Mouse (Mus musculus) adrenal gland, adult (tissue): ENCODE results near the gene Slit2.

Experiments used
- DNase-seq, 2 experiments: peaks; one replicate each; pipeline ENCODE4 v3.0.0; 2022 to 2023; ENCODE audit warnings: low spot score in 1 of 2; ENCODE audit not compliant: inconsistent age in 2 of 2

Gene Slit2

DNA sequence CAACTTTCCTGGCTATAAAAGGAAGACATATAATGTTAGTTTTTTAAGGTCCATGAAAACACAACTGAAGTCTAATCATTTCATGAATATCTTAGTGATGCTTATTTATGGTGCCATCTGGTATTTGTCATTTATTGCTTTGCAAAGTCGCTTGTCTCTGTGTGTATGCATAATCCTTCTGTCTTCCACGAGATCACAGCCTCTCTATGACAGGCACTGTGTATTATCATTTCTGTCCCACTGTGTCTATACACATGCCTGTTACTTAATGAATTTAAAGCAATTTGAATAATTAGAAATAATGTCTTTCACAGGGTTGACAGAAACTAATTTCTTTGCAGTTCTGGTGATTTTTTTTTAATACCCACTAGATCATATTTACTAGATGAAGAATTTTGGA lies 242.6 kb downstream of the Slit2 start:
- DNase-seq, result no peak

DNA sequence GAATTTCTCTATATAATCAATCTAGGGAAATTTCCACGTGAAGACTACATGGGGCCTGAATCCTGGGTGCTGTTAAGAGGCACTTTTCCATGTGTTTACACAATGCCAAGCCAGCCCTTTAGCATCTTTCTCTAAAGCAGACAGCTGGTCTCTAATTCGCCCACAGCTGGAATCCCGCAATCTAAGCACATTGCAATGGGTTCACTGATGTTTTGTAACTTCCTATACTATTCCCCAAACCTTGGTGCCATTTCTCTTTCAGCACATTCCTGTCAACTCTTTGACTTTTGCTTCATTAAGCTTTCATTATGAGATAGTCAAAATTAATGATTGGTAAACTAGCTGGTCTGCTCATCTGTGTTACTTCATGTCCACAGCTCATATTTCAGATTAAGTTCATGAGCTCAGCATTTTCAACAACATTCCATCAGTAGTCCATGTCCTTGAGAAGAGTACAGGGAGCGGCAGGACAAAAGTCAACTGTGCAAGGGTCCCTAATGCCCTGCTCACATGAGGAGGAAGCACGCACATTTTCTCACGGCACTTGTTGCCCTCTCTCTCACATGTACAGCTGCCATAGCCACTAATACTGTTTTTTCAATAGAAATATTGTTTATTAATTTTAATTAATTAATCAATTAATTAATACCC lies 247.6 kb downstream of the Slit2 start:
- DNase-seq, result no peak

DNA sequence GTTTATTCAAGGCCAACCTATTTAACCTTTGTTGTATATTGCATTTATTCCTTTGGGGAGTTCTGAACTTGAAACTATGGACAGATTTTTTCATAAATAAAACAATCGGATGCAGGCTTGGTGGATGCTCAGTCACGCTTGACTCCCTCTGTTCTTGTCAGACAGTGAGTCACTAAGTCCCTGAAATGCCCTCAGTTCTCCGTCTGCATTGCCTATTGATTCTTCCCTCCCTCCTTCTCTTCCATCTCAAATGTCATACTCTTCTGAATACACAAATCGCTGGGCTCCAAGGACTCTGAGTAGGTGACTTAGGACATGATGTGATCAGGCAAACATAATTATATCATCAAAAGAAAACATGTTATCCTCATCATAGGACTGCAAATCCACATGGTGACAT lies 251.8 kb downstream of the Slit2 start:
- DNase-seq, result no peak

DNA sequence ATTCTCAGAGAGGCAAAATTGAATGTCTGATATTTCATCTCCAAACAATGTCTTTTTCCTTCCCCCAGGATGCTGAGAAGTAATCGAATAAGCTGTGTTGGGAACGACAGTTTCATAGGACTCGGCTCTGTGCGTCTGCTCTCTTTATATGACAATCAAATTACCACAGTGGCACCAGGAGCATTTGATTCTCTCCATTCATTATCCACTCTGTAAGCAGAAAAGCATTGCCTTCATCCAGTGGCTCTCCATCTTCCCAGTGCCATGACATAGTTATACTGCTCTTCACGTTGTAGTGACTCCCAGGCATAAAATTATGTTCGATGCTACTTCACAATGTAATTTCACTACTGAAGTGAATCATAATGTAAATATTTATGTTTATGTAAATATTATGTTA lies 252.3 kb downstream of the Slit2 start:
- DNase-seq, result no peak

DNA sequence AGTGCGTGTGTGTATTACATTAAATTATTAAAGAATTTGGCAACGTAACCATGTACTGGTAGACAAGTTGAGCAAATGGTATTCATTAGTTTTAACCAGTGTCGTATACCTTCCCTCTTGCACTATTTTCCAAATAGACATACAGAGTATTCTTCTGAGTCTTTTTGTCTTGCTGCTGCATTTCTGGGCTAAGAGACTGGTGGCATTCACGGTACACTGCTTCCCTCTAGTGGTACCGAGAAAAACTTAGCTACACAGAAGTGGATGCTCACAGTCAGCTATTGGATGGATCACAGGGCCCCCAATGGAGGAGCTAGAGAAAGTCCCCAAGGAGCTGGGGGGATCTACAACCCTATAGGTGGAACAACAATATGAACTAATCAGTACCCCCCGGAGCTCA lies 257.8 kb downstream of the Slit2 start:
- DNase-seq, result peak; percentile 17 to 74

DNA sequence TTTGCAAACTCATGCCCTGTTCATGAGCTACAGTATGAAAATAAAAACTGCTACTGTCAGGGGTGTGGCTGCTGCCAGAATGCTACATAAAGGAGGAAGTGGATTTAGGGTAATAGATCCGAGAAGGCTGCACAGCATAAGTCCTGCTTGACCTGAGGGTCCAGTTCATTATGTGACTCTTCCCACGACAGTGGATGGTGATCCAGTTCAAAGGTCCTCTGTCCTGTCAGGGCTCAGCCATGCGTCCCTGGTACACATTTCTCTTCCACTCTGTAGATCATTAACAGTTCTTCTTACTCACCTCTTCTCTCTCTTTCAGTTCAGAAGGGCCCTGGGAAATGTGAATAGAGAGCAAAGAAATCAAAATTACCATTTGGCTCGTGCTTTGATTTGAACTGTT lies 265.4 kb downstream of the Slit2 start:
- DNase-seq, result no peak

DNA sequence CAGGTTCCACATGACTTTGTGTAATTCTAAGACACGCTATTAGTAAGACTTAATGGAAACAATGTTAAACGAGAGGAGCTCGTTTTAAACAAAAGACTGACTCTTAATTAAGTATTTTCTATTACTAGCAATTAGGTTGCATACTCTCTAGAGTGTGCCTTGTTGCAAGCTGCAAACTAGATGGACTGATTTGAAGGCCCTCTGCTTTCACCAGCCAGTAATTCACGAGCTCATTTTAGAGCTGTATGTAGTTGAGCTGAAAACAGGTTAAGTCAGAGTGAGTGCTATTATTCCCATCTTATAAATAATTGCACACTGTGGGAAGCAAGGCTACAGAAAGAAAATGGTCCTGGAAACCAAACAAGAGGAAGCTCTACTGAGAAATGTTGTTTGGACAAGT lies 294.6 kb downstream of the Slit2 start:
- DNase-seq, result no peak

DNA sequence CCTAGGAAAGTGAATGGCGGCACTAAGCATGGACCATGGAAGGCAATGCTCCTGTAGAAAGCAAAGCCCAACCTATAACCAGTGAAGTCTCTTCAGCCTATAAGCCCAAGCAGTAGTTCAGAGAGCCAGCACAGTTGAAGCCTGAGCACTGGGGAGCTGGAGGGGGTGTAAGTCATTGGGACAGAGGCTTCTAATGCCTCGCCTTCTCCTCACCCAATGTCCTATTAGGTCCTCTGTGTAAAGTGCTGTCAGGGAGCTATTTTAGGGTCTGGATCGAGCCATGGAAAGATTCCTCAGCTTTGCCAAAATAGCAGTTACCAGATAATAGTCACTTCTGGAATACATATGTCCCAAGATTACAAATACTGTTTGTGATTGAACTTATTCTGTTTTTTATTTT lies 318.2 kb downstream of the Slit2 start:
- no peak for DNase-seq

DNA sequence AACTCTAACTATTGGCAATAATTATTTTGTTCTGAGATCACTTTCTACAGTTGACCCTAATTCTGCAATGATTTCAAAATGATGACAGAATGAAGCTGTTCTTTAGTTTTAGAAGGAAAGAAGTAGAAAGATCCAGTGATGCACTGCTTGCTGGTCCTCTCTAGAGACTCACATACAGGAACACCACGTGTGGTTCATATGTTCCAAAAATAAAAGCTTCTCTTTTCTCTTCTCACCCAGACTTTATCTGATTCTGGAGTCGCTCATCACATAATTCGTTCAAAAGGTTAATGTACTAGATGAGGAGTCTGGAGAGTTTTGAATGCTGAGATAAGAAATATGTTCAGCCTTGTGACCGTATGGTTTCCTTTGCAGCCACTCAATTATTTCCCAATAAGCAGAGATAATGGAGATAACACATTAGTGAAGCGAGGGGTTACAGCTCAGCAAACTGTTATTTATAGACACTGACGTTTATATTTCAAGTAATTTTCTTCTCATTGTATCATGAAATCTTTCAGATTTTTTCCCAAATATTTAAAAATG lies 332.2 kb downstream of the Slit2 start:
- DNase-seq, result no peak

DNA sequence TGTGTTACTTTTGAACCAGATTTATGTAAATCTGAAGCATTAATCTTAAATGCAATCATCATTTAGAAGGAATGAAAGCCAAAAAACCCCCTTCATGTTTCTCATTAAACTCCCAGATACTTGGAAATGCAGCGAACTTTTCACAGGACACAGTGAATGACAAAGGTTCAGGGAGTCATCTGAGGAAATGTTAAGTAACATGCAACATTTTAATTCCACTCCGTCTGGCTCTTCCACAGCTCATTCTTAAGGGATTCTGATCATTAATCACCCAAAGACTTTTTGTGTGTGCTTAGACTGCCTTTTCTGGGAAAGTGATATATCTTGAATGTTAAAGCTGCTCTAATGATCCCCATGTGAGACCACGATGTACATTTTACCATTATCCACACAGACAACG lies 337.7 kb downstream of the Slit2 start:
- no peak for DNase-seq

DNA sequence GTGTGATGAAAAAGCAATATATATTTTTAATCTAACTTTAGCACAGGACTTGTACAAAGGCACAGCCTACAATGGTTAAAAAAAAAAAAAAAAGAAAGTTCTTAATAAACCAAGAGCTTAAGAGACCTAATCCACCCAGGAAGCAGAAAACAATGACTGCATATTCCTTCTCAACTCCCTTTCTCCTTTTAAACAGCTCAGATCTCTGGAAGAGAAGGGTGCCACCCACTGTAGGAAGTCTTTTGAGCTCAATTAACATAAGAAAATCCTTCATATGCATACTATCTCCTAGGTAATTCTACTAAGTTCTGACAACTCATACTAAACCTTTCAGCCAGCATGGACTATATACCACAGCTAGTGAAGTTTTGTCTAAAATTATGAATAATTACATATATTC lies 343.3 kb downstream of the Slit2 start:
- no peak for DNase-seq

DNA sequence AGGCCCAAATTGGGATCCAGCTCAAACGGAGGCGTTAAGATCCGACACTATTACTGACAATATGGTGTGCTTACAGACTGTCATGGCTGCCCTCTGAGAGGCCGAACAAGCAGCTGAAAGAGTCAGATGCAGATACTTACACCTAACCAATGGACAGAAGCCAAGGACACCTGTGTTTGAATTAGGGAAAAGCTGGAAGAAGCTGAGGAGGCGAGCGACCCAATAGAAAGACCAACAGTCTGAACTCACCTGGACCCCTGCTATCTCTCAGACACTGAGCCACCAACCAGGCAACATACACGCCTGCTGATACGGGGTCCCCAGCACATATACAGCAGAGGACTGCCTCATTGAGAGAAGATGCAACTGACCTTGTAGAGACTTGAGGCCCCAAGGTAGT lies 344.7 kb downstream of the Slit2 start, which contains the start of gene 5730480H06Rik:
5730480H06Rik (plus strand) TSS at position 301 of the 400 bp plus-strand sequence.
- DNase-seq, result no peak

DNA sequence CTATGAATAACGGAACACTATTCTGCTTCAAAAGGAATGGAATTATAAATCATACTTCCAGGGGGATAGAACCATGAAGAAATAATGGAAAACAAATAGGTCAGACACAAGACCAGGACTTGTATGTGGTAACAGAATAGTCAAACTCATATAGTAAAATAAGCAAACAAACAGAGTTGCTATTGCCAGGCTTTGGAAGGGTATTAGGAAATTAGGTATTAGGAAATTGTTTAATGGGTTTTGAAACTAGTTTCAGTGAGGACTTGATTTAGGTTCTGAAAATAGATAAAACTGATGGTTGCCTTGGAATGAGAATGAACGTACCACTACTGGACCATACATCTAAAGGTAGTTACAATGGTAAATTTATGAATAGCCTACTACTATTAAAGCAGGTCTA lies 346.8 kb downstream of the Slit2 start:
- no peak for DNase-seq

DNA sequence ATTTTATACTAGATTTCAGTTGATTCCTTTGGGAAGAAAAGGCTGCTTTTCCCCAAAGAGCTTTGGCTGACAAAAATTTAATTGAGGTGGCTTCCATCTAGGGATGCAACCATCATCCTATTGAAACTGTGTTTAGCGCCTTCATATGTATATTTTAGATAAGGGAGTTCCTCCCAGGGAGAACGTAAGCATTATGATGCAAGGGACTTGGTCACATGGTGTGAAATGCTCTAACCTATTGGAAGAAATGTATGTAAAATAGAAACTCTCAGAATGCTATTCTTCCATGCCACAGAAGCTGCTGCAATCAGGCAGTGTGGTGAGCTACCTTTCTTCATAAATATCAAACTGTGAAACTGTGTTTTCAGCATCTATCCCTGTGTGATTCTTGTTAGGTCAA lies 347.9 kb downstream of the Slit2 start:
- DNase-seq, result no peak

DNA sequence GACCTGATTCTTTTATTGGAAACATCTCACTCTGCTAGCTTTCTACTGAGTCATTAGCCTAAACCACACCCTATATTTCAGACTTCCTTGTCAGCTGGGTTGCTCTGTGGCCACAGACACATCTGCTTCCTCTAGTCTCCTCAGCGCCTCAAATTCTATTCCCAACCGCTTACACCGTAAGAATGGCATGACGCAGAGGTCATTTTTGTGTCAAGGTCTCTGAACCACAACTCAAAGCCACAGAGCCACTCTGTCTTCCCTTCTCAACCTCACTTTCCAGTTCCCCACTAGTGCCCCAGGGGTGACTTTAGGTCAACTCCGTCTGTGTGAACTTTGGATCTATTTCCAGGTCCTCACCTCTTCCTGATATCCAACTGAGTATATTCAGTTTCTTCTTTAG lies 348.5 kb downstream of the Slit2 start:
- DNase-seq, result peak; percentile 30 to 63

DNA sequence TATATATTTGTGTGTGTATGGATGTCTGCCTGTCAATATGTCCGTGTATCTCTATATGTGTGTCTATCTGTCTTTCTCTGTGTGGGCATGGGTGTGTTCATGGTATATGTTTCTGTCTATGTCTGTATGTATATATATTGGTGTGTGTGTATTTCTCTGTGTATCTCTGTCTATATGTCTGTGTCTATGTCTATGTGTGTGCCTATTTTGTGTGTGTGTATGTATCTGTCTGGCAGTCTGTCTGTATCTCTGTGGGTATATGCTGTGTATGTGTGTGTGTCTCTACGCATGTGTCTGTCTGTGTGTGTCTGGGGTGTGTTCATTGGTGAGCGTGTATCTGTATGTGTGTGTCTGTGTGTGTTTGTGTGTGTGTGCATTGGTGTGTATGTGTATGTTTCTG lies 350.5 kb downstream of the Slit2 start:
- DNase-seq, result no peak

DNA sequence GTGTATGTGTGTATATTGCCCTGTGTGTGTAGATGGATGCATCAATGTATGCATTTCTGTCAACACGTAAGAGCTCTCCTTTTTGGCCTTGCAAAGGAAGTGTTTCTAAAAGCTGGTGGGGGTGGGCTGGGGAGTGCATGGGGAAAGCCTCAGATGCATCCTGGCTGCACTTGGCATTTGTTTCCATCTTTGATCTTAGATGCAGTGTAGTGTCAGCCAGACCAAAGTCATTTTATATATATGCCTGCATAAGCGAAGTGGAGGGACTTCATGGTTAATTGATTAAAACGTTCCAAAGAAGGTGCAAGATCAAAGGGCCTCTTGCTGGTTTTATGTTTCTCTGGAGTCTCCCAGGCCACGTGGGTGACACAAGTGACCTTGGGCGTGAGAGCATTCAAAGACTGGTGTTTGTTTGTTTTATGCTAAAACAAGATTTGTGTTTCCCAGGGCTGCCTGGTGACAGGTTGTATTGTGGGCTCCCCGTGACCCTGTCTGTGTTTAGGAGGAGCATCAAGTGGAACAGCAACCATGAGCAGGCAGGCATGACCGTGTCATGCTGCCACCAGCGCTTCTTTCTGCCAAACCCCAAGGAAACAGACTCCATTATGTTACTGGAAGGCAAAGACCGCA lies 351.1 kb downstream of the Slit2 start:
- DNase-seq, result peak; percentile 16 to 51

DNA sequence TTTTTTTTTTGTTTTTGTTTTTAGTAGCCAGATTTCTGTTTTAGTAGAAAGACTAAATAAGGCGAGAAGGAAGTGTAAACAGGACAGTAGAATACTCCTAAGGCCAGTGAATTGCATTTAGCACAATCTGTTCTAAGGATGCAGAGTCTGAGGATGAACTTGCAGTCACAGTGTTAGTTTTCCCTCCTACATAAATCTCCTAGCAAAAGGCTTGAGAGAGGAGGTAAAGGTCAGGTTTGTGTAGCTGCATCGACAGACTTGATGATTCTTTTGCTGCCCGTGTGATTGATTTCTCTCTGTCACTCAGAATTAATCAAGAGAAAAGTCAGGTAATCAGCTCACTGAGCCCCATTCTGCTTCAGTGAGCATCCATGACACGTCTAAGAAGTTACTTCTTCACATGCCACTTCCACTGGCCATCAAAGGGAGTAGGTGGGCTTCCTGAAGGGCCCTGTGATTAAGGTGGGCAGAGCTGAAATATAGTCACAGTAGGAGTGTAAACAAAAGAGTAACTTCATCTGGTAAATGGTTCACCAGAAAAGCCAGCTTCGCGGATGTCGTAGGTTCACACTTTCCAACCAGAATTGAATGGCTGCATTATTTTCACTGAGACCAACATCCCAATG lies 358.0 kb downstream of the Slit2 start:
- DNase-seq, result no peak

DNA sequence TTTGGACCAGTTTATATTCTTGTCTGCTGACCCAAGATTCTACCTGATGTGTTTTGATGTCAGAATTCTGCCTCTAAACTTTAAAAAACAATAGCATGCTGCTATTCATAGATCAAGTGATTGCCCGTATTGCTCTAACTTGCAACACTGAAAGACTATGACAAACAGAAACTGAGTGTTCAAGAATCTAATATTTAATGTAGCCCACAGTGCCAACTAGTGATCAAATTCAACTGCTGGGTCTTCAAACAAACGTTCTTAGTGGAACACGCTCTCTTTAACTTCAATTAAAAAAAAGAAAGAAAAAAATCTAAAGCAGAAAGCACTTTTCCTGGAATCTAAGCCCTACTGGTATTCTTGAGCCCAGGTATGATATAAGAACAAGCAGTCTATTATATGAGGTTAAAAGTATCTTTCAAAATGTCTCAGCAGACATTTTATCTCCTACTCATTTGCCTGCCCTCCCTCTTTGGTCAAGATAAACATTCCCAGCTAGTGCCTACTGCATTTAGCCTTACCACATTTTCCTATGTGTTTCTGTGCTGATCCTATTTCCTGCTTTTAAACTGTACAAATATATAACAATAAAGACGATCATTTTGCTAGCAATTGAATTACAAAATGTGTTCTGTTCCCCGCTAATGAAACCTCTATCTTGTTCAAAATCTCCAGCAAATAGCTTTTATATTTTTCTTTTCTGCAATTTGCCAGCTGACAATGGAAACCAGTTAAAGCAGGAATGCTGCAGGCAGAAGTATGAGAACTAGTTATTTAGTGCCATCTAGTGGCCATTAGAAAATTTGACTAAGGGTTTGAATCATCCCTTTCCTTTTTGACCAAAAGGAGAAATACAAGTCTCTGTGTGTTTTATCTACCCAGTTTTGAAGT lies 362.4 kb downstream of the Slit2 start:
- peak in 1 of 2 experiments; percentile 47 for DNase-seq

DNA sequence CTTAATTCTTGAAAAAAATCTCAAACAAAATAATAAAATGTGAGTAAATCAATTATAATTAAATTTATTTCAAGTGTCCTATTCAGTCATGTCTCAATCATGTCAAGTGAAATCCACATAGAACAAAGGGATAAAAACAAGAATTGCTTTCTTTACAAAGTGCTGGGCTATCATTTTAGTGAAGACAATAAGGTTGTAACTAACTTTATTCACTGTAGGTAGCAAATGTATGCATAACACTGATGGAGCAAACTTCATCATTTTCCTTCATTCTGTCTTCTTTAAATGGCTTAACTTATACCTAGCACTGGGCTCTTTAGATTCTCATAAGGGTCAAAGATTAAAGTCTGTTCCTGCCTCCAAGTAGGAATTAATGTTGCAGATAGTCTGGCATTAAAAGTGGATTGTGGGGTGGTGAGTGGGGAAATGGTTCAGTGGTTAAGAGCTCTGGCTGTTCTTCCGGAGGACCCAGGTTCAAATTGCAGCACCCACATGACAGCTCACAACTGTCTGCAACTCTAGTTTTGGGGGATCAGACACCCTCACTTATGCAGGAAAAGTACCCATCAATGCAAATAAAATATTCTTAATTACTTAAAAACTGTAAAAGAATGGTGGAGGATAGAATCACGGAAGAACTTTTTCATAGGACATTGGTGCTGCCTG lies 363.2 kb downstream of the Slit2 start:
- no peak for DNase-seq

DNA sequence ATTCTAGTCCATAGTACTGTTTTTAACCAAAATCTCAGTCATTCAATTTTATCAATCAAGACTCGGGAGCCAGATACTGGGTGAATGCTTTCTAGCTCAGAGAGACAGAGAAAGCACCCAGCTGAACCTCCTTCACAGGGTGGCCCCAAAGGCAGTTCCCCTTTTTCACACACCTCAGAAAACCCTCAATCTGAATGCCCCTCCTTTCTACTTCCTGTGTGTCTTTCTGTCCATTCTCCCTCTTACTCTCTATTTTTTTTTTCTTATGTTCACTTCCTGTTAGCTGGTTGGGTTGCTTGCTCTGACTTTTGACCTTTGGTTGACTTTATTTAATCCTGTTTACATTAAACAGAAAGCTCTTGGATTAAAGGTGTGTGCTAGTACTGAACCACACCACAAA lies 366.4 kb downstream of the Slit2 start:
- DNase-seq, result no peak
